8 mouse cellular contexts compared by ENCODE assay signal in genomic region chr12:27062511-27063264, GRCm38 (mm10).
DNase-seq lines count a peak whose midpoint lies in the region; ATAC-seq lines count a peak whose summit lies in the region.

No protein-coding gene starts in this region.

- WGBS in kidney, embryonic 14.5 days = 78% methylated on average over 6 of the region's 6 CpGs
- WGBS in embryonic facial prominence, embryonic 12.5 days = 54% methylated on average over 6 of the region's 6 CpGs
- WGBS in intestine, embryonic 16.5 days = 69% methylated on average over 6 of the region's 6 CpGs
- WGBS in neural tube, embryonic 12.5 days = 26% methylated on average over 6 of the region's 6 CpGs

- H3K9ac ChIP-seq in kidney, embryonic 14.5 days (ENCODE audit: low read depth, low read length) = no peak overlapping the region
- no peak overlapping the region for H3K9ac ChIP-seq in embryonic facial prominence, embryonic 12.5 days
- H3K9ac ChIP-seq in intestine, embryonic 16.5 days (ENCODE audit: low read depth, low read length) = no peak overlapping the region
- peak overlapping the region; percentile 48; the same call in 1 of the 2 replicates for H3K9ac ChIP-seq in neural tube, embryonic 12.5 days

- H3K4me1 ChIP-seq in kidney, embryonic 14.5 days (ENCODE audit: control insufficient read depth, insufficient read depth, low read length) = peaks cover 20% of the 10 kb centered on the region
- peaks cover 31% of the 10 kb centered on the region for H3K4me1 ChIP-seq in embryonic facial prominence, embryonic 12.5 days
- peaks cover 9% of the 10 kb centered on the region; the same call in 1 of the 2 replicates for H3K4me1 ChIP-seq in intestine, embryonic 16.5 days (ENCODE audit: control insufficient read depth, insufficient read depth, low read length)
- peaks cover 47% of the 10 kb centered on the region for H3K4me1 ChIP-seq in neural tube, embryonic 12.5 days

- no peak for DNase-seq in kidney, postnatal 4 days
- no peak for DNase-seq in left cerebral cortex, postnatal 36 days (ENCODE audit: low spot score in 2 of 2)
- DNase-seq in layer of hippocampus, postnatal 10 days (ENCODE audit: low spot score in 2 of 2) = no peak
- DNase-seq in adipocyte (ENCODE audit: low spot score) = no peak

- peak overlapping the region; percentile 57 for H3K4me2 ChIP-seq in kidney, embryonic 14.5 days (replicated peaks; ENCODE audit: low read depth, low read length)
- H3K4me2 ChIP-seq in embryonic facial prominence, embryonic 12.5 days (replicated peaks) = peak overlapping the region; percentile 45
- peak overlapping the region; percentile 65 for H3K4me2 ChIP-seq in intestine, embryonic 16.5 days (ENCODE audit: low read depth, low read length)
- H3K4me2 ChIP-seq in neural tube, embryonic 12.5 days (replicated peaks) = peak overlapping the region; percentile 58

- H3K9me3 ChIP-seq in kidney, embryonic 14.5 days (ENCODE audit: control insufficient read depth, low read length) = no peaks in the 10 kb centered on the region
- H3K9me3 ChIP-seq in embryonic facial prominence, embryonic 12.5 days = no peaks in the 10 kb centered on the region
- H3K9me3 ChIP-seq in intestine, embryonic 16.5 days (ENCODE audit: control insufficient read depth, low read length) = no peaks in the 10 kb centered on the region
- no peaks in the 10 kb centered on the region for H3K9me3 ChIP-seq in neural tube, embryonic 12.5 days

- no peaks in the 10 kb centered on the region for H3K27me3 ChIP-seq in kidney, embryonic 14.5 days (ENCODE audit: control insufficient read depth, insufficient read depth, low read length)
- H3K27me3 ChIP-seq in embryonic facial prominence, embryonic 12.5 days = no peaks in the 10 kb centered on the region
- no peaks in the 10 kb centered on the region for H3K27me3 ChIP-seq in intestine, embryonic 16.5 days (replicated peaks; ENCODE audit: control insufficient read depth, insufficient read depth, low read length)
- H3K27me3 ChIP-seq in neural tube, embryonic 12.5 days (replicated peaks) = no peaks in the 10 kb centered on the region

- H3K4me3 ChIP-seq in kidney, embryonic 14.5 days (ENCODE audit: low read length) = no peak overlapping the region
- 0 out of 2 replicates have a peak overlapping the region, but pooled peaks have one; percentile 20 for H3K4me3 ChIP-seq in embryonic facial prominence, embryonic 12.5 days
- H3K4me3 ChIP-seq in intestine, embryonic 16.5 days (ENCODE audit: low read length) = no peak overlapping the region
- H3K4me3 ChIP-seq in neural tube, embryonic 12.5 days = no peak overlapping the region

- no peak for ATAC-seq in kidney, embryonic 14.5 days (ENCODE audit: low FRiP score, low TSS enrichment)
- no peak for ATAC-seq in embryonic facial prominence, embryonic 12.5 days (ENCODE audit: insufficient number of reproducible peaks, insufficient read depth, low FRiP score, low TSS enrichment)
- ATAC-seq in intestine, embryonic 16.5 days = no peak
- no peak for ATAC-seq in neural tube, embryonic 12.5 days (ENCODE audit: low FRiP score, low read depth)

- no peaks in the 10 kb centered on the region for H3K36me3 ChIP-seq in kidney, embryonic 14.5 days (ENCODE audit: control insufficient read depth, insufficient read depth, low read length)
- H3K36me3 ChIP-seq in embryonic facial prominence, embryonic 12.5 days = no peaks in the 10 kb centered on the region
- H3K36me3 ChIP-seq in intestine, embryonic 16.5 days (ENCODE audit: control insufficient read depth, insufficient read depth, low read length) = no peaks in the 10 kb centered on the region
- no peaks in the 10 kb centered on the region for H3K36me3 ChIP-seq in neural tube, embryonic 12.5 days

- H3K27ac ChIP-seq in kidney, embryonic 14.5 days (ENCODE audit: low read depth, low read length) = no peak overlapping the region
- H3K27ac ChIP-seq in embryonic facial prominence, embryonic 12.5 days = peak overlapping the region; percentile 83
- no peak overlapping the region for H3K27ac ChIP-seq in intestine, embryonic 16.5 days (ENCODE audit: low read length)
- H3K27ac ChIP-seq in neural tube, embryonic 12.5 days = peak overlapping the region; percentile 86

- intact Hi-C loops in left cerebral cortex, postnatal 36 days (cut with DNase I) = loop anchor here (2.0 to 10.0 kb wide), 2 partner anchors 20 to 178 kb away; no protein-coding TSS in a partner anchor

Comparison
In these comparisons a context has a peak if more than half of its experiments do, and no peak if none do; other contexts are left out.
1. H3K27ac ChIP-seq: peak in embryonic facial prominence, embryonic 12.5 days (single experiment) and neural tube, embryonic 12.5 days (single experiment); none in kidney, embryonic 14.5 days (single experiment) and intestine, embryonic 16.5 days (single experiment).
2. Peak in every context shown above with its lines, with median percentiles within 50 percentile points of each other: H3K4me2 ChIP-seq.